Mouse (Mus musculus): ENCODE measurements around the gene Itsn1. TPM values are rescaled to one million over a fixed set of nuclear protein-coding genes. Genes with fewer than 3 reads are reported as not detected.

Gene Itsn1
- polyA plus RNA-seq, 1 experiment from 2014 or later = 27.6 TPM

DNA sequence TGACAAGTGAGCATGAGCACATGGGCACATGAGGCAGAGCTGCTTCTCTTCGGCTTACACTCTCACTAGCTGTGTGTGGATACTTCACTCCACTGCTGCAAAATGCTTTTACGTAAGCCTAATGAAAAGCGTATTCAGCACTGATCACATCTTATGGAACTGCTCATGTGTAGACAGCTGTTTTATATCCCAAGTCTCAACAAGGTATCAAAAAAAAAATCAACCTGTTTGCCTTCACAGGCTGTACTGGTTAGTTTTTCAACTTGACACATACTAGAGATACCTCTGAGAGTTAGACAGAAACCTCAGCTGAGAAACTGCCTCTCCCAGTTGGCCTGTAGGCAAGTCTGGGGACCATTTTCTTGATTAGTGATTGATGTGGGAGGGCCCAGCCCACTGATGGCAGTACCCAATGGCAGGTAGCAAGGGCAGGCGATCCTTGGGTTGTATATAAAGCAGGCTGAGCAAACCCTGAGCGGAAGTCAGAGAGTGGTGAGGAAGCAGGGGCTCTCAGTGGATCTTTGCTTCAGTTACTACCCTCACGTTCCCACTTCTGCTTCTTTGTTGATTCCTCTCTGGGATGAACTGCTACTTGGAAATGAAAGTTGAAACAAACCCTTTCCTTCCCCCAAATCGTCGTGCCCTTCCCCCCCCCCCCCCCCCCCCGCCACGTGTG lies 203.9 kb downstream of the Itsn1 start:
- Histone ChIP-seq H3K27me3 (no peaks in the 10 kb centered on the region), H3K4me1 (peaks cover 18% of the 10 kb centered on the region), H3K27ac (no peak overlapping the region), H3K9ac (no peak overlapping the region), H3K9me3 (replicated peaks) (no peaks in the 10 kb centered on the region), H3K36me3 (peaks cover 21% of the 10 kb centered on the region), H3K4me3 (replicated peaks) (no peak overlapping the region), H3K4me2 (no peak overlapping the region)
- 68% methylated on average over 8 of the region's 10 CpGs for WGBS
- ATAC-seq (replicated peaks; ENCODE audit: low FRiP score) = no peak

DNA sequence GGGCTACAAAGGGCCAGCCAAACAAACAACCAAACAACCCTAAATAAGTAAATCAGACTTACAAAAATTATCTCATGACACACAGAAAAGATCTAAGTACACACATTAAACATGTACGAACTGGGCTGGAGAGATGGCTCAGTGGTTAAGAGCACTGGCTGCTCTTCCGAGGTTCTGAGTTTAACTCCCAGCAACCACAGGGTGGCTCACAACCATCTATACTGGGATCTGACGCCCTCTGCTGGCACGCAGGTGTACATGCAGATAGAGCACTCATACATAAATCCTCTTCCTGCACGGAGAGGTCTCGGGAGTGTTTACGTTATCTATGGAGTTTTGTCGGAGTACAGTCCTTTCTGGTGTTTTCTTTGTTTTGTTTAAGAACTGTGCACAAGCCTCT lies 206.0 kb downstream of the Itsn1 start:
- no peaks in the 10 kb centered on the region for H3K27me3 ChIP-seq
- no peak overlapping the region for H3K4me3 ChIP-seq (replicated peaks)
- H3K27ac ChIP-seq = peak overlapping the region; percentile 15; the same call in 1 of the 2 replicates
- no peaks in the 10 kb centered on the region for H3K9me3 ChIP-seq (replicated peaks)
- H3K9ac ChIP-seq = no peak overlapping the region
- peaks cover 14% of the 10 kb centered on the region for H3K4me1 ChIP-seq
- no peak overlapping the region for H3K4me2 ChIP-seq
- WGBS = 35% methylated on average over 8 of the region's 8 CpGs
- H3K36me3 ChIP-seq = no peaks in the 10 kb centered on the region
- ATAC-seq (replicated peaks; ENCODE audit: low FRiP score) = no peak

DNA sequence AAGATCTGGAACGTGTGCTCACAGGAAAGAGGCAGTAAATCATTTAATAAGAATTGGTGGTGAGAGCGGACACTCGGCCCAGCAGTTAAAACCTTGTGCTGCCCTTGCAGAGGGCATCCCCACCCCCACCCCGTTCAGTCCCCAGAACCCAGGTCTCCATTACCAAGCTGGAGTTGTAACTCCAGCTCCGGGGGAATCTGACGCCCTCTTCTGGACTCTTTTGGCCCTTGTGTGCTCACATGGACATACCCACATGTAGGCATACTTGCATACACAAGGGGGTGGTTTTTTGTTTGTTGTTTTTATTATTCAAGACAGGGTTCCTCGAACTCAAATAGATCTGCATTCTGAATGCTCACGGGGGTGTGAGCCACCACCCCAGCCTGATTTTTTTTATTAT lies 206.6 kb downstream of the Itsn1 start:
- WGBS = 44% methylated on average over 8 of the region's 8 CpGs
- no peak for ATAC-seq (replicated peaks; ENCODE audit: low FRiP score)
- H3K36me3 ChIP-seq = no peaks in the 10 kb centered on the region
- peaks cover 8% of the 10 kb centered on the region for H3K4me1 ChIP-seq
- H3K4me3 ChIP-seq (replicated peaks) = no peak overlapping the region
- H3K4me2 ChIP-seq = no peak overlapping the region
- H3K27ac ChIP-seq = peak overlapping the region; percentile 15; the same call in 1 of the 2 replicates
- no peaks in the 10 kb centered on the region for H3K9me3 ChIP-seq (replicated peaks)
- H3K9ac ChIP-seq = no peak overlapping the region
- no peaks in the 10 kb centered on the region for H3K27me3 ChIP-seq

DNA sequence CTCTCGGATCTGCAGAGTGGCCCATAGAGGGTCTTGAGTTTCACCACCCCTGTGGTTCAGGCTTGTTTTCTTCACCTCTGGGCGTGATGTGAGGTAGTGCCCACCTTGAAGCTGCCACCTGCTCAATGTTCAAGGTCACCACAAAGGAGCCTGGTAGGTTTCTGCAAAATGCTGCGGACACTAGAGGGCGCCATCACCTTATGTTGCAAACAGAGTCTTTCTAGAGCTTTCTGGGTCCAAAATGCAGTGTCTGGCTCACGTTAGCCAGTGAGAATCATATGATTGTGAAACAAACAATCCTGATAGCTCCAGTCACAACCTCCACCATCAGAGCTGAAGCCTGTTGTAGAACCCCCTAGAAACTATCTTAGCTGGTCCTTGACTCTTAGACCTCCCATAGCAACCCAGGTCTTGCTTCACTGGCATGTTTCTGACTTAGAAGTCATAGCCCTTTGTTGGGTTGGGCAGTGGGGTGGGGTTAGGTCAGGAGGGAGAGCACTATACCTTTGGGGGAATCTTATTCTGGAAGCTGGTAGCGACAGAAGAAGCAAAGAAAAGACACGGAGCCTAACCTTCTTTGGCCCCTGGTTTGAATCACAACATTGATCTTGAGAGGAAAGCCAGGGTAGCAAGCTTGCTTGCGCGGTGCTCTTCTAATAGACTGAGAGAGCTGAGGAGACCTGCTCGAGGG lies 207.4 kb downstream of the Itsn1 start:
- WGBS = 50% methylated on average over 10 of the region's 10 CpGs

DNA sequence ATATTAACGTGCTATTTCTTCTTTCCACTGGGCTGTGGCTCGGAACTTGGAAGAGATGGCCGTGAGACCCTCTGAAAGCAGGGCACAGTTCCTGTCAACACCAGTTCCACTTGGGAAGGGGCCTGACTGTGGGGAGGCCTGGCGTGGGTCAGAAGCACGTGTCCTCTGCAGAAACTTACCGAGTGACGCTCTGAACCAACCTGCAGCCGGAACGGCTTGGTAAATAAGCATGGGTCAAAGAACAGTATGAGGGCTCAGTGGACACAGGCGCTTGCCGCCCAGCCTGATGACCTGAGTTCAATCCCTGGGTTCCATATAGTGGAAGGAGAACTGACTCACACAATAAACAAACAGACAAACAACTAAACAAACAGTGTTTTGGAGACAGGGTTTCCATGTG lies 208.2 kb downstream of the Itsn1 start:
- WGBS = 90% methylated on average over 11 of the region's 11 CpGs
- H3K9ac ChIP-seq = no peak overlapping the region
- H3K36me3 ChIP-seq = no peaks in the 10 kb centered on the region
- ATAC-seq (replicated peaks; ENCODE audit: low FRiP score) = no peak
- H3K27me3 ChIP-seq = no peaks in the 10 kb centered on the region
- H3K4me1 ChIP-seq = peaks cover 7% of the 10 kb centered on the region; the same call in 1 of the 2 replicates
- no peak overlapping the region for H3K4me3 ChIP-seq (replicated peaks)
- H3K4me2 ChIP-seq = no peak overlapping the region
- H3K27ac ChIP-seq = no peak overlapping the region
- H3K9me3 ChIP-seq (replicated peaks) = no peaks in the 10 kb centered on the region

More for the DNA sequence above, 207.4 kb downstream of the Itsn1 start:
- H3K9me3 ChIP-seq (replicated peaks) = no peaks in the 10 kb centered on the region
- peaks cover 7% of the 10 kb centered on the region; the same call in 1 of the 2 replicates for H3K4me1 ChIP-seq
- H3K4me3 ChIP-seq (replicated peaks) = no peak overlapping the region
- H3K27ac ChIP-seq = no peak overlapping the region
- no peaks in the 10 kb centered on the region for H3K27me3 ChIP-seq
- no peaks in the 10 kb centered on the region for H3K36me3 ChIP-seq
- H3K4me2 ChIP-seq = no peak overlapping the region
- 0 out of 2 replicates have a peak, but pooled peaks have one; percentile 6 for ATAC-seq (replicated peaks; ENCODE audit: low FRiP score)
- H3K9ac ChIP-seq = no peak overlapping the region

DNA sequence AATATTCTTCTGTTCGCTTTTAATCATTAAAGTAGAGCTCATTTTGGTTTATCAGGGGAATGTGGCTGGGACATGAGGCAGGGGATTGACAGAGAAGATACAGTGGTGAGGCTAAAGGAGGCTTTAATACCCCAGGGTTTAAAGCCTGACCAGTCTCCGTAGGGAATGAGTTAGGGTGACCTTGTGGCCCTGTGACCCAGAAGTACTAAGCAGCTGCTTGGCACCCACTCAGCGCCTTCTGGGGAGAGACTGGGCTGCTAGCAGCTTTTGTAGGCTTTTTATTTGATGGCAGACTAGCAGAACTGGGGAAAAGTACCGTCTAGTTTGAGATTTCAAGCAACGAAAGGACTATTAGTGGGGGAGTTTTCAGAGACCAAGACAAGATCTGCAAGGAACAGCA lies 209.1 kb downstream of the Itsn1 start:
- no peak overlapping the region for H3K9ac ChIP-seq
- no peaks in the 10 kb centered on the region for H3K27me3 ChIP-seq
- WGBS = 63% methylated on average over 5 of the region's 5 CpGs
- H3K27ac ChIP-seq = no peak overlapping the region
- no peaks in the 10 kb centered on the region for H3K9me3 ChIP-seq (replicated peaks)
- peaks cover 7% of the 10 kb centered on the region; the same call in 1 of the 2 replicates for H3K4me1 ChIP-seq
- no peak overlapping the region for H3K4me3 ChIP-seq (replicated peaks)
- no peak overlapping the region for H3K4me2 ChIP-seq
- no peak for ATAC-seq (replicated peaks; ENCODE audit: low FRiP score)
- no peaks in the 10 kb centered on the region for H3K36me3 ChIP-seq

DNA sequence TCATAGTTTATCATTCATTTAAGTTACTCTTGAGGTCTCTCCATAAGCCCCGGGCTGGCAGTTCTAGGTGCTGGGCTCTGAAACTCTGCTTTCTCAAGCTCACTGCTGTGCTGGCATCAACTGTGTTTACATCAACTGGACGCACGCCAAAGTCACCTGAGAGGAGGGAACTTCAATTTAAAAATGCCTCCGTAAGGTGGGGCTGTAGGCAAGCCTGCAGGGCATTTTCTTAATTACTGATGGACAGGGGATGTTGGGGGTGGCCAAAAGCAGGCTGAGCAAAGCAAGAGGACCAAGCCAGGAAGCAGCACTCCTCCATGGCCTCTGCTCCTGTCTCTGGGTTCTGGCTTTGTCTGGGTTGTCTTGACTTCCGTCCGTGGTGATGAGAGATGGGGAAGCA lies 211.6 kb downstream of the Itsn1 start:
- H3K4me2 ChIP-seq = no peak overlapping the region
- H3K27ac ChIP-seq = no peak overlapping the region
- H3K27me3 ChIP-seq = no peaks in the 10 kb centered on the region
- H3K9ac ChIP-seq = no peak overlapping the region
- H3K4me1 ChIP-seq = peaks cover 4% of the 10 kb centered on the region; the same call in 1 of the 2 replicates
- no peaks in the 10 kb centered on the region for H3K36me3 ChIP-seq
- H3K9me3 ChIP-seq (replicated peaks) = no peaks in the 10 kb centered on the region
- ATAC-seq (replicated peaks; ENCODE audit: low FRiP score) = no peak
- 75% methylated on average over 6 of the region's 6 CpGs for WGBS
- H3K4me3 ChIP-seq (replicated peaks) = no peak overlapping the region

DNA sequence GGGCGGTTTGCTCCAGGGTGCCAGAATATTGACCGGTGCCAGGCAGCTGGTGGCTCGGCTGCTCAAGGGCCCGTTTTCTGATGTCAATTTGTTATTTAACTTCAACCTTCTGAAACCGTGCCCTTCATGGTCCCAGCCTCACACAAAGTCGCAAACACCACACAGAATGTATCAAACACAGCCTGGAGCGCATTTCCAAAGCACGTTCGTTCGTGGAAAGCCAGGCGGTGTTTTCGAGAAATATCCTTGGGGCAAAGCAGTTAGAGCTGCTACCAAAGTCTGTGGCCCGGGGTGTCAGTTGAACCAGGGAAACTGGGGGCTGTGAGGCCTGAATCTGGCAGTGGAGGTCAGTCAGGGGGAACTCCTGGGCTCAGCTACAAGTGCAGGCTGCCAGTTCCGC lies 213.1 kb downstream of the Itsn1 start:
- no peaks in the 10 kb centered on the region for H3K27me3 ChIP-seq
- H3K27ac ChIP-seq = 0 out of 2 replicates have a peak overlapping the region, but pooled peaks have one; percentile 19
- ATAC-seq (replicated peaks; ENCODE audit: low FRiP score) = no peak
- H3K4me1 ChIP-seq = 0 out of 2 replicates have a peak, but pooled peaks cover 3% of the 10 kb centered on the region
- no peak overlapping the region for H3K4me3 ChIP-seq (replicated peaks)
- no peak overlapping the region for H3K4me2 ChIP-seq
- WGBS = 84% methylated on average over 14 of the region's 14 CpGs
- no peaks in the 10 kb centered on the region for H3K9me3 ChIP-seq (replicated peaks)
- H3K9ac ChIP-seq = no peak overlapping the region
- no peaks in the 10 kb centered on the region for H3K36me3 ChIP-seq

DNA sequence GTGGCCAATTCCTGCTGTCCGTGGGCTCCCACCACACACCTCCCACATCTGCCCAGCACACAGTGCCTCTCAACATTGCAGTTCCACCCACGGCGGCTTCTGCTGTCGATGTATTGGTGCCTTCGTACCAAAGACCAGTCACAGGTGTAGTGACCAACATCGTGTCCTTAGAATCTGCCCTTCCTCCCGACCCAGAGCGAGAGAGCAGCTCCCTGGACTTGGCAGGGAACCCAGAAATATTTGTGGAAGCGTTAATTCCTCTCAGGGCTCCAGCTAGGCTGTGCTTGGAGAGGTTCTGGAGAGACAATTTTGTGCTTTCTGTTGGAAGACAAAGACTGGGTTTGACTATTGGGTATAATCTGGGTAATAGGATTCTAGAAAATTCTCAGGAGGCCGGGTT lies 217.2 kb downstream of the Itsn1 start:
- H3K4me1 ChIP-seq = 0 out of 2 replicates have a peak, but pooled peaks cover 3% of the 10 kb centered on the region
- WGBS = 90% methylated on average over 10 of the region's 10 CpGs
- H3K9ac ChIP-seq = no peak overlapping the region
- H3K4me3 ChIP-seq (replicated peaks) = no peak overlapping the region
- no peaks in the 10 kb centered on the region for H3K36me3 ChIP-seq
- no peaks in the 10 kb centered on the region for H3K27me3 ChIP-seq
- no peak overlapping the region for H3K4me2 ChIP-seq
- no peaks in the 10 kb centered on the region for H3K9me3 ChIP-seq (replicated peaks)
- no peak overlapping the region for H3K27ac ChIP-seq
- ATAC-seq (replicated peaks; ENCODE audit: low FRiP score) = no peak

DNA sequence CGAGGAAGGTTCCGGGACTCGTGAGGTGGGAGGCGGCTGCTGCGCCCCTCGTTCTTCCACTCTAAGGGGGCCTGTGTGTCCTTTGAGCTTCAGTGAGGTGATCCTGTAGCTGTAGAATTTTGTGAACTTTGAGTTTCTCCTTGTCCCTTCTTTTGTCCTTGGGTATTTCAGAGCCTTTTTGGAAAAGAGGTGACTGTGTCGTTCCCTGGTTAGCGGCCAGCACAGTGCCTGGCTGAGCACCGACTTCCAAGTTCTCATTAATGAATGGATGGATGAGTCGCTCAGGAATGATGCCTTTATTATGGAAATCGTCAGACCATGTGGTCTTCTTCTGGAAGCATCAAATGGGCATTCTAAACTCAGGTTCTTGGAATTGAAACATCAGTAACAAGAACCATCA lies 218.0 kb downstream of the Itsn1 start:
- H3K4me1 ChIP-seq = 0 out of 2 replicates have a peak, but pooled peaks cover 3% of the 10 kb centered on the region
- no peak overlapping the region for H3K4me3 ChIP-seq (replicated peaks)
- no peak for ATAC-seq (replicated peaks; ENCODE audit: low FRiP score)
- H3K9me3 ChIP-seq (replicated peaks) = no peaks in the 10 kb centered on the region
- no peak overlapping the region for H3K4me2 ChIP-seq
- H3K27ac ChIP-seq = no peak overlapping the region
- H3K9ac ChIP-seq = no peak overlapping the region
- H3K36me3 ChIP-seq = no peaks in the 10 kb centered on the region
- WGBS = 83% methylated on average over 11 of the region's 11 CpGs
- H3K27me3 ChIP-seq = no peaks in the 10 kb centered on the region

DNA sequence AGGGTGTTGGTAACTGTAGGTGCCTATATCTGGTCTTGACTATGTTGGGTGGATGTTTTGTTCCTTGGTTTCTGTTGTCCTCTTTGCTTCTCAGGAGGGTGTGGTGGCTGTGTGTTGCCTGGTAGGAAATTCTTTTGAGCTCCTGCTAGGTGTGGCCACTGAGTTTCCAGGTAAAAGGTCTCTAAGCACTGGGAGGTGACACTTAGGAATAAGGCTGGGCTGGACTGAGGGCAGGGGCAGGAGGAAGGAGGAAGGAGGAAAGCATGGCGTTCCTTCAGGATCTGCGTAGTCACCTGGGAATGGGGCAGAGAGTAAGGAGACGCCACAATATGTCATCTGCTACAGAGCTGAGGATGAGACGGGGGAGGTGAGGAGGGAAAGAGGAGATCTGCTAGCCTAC lies 224.9 kb downstream of the Itsn1 start:
- no peak overlapping the region for H3K4me2 ChIP-seq
- no peak overlapping the region for H3K9ac ChIP-seq
- no peaks in the 10 kb centered on the region for H3K36me3 ChIP-seq
- no peaks in the 10 kb centered on the region for H3K4me1 ChIP-seq
- no peak for ATAC-seq (replicated peaks; ENCODE audit: low FRiP score)
- no peaks in the 10 kb centered on the region for H3K27me3 ChIP-seq
- H3K9me3 ChIP-seq (replicated peaks) = no peaks in the 10 kb centered on the region; the same call in 1 of the 2 replicates
- no peak overlapping the region for H3K27ac ChIP-seq
- no peak overlapping the region for H3K4me3 ChIP-seq (replicated peaks)
- 92% methylated on average over 4 of the region's 4 CpGs for WGBS

DNA sequence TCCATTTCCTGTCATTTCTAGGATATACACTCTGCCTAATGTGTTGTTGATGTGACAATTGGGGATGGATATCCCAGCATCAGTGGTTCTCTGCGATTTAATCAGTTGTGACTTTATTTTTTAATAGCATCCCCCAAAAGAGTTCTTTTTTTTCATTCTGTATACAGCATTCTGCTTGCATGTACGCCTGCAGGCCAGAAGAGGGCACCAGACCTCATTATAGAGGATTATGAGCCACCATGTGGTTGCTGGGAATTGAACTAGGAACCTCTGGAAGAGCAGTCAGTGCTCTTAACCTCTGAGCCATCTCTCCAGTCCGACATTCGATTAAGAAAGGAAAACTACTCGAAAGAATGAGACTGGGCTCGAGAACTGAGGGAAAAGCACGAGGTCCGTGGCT lies 225.7 kb downstream of the Itsn1 start:
- H3K4me1 ChIP-seq = no peaks in the 10 kb centered on the region
- no peak for ATAC-seq (replicated peaks; ENCODE audit: low FRiP score)
- no peaks in the 10 kb centered on the region for H3K27me3 ChIP-seq
- H3K9me3 ChIP-seq (replicated peaks) = no peaks in the 10 kb centered on the region; the same call in 1 of the 2 replicates
- no peak overlapping the region for H3K4me2 ChIP-seq
- H3K36me3 ChIP-seq = no peaks in the 10 kb centered on the region
- H3K4me3 ChIP-seq (replicated peaks) = no peak overlapping the region
- H3K27ac ChIP-seq = no peak overlapping the region
- 83% methylated on average over 8 of the region's 8 CpGs for WGBS
- no peak overlapping the region for H3K9ac ChIP-seq
